Mouse (Mus musculus) midbrain, postnatal 0 days (tissue): ENCODE measurements around the gene Sipa1l3. TPM values are rescaled to one million over a fixed set of nuclear protein-coding genes. Genes with fewer than 3 reads are reported as not detected.

Source experiments
- ATAC-seq: fragments of 200-750 bp; cut with Nextera tagmentation; 2 replicates; pipeline ENCODE4 v1.8.0; 2017; ENCODE audit warnings: moderate number of reproducible peaks, mild to moderate bottlenecking, moderate TSS enrichment, moderate library complexity; ENCODE audit not compliant: low FRiP score
- DNase-seq: peaks from one replicate; pipeline ENCODE4 v3.0.0-alpha.2; 2015; ENCODE audit warnings: low spot score
- H3K27ac ChIP-seq: fragments of 300-500 bp; sonication (generic); 2 replicates; pipeline ENCODE4 v1.5.1; 2014; ENCODE audit warnings: low read depth, mild to moderate bottlenecking, low read length, mixed read lengths
- H3K27me3 ChIP-seq: fragments of 300-500 bp; sonication (generic); 2 replicates; pipeline ENCODE4 v1.6.1; 2014; ENCODE audit warnings: low read length, control low read depth, mixed read lengths; ENCODE audit not compliant: insufficient read depth
- H3K36me3 ChIP-seq: fragments of 300-500 bp; sonication (generic); 2 replicates; pipeline ENCODE4 v1.6.1; 2014; ENCODE audit warnings: low read length, control low read depth, mixed read lengths; ENCODE audit not compliant: insufficient read depth
- H3K4me1 ChIP-seq: fragments of 300-500 bp; sonication (generic); 2 replicates; pipeline ENCODE4 v1.6.1; 2014; ENCODE audit warnings: mild to moderate bottlenecking, control low read depth, antibody characterized with exemption, low read length, mixed read lengths; ENCODE audit not compliant: insufficient read depth
- H3K4me2 ChIP-seq: fragments of 300-500 bp; sonication (generic); 2 replicates; pipeline ENCODE4 v1.6.1; 2014; ENCODE audit warnings: low read depth, mild to moderate bottlenecking, low read length, mixed read lengths; ENCODE audit not compliant: poor library complexity, severe bottlenecking
- H3K4me3 ChIP-seq: fragments of 300-500 bp; sonication (generic); 2 replicates; pipeline ENCODE4 v1.5.1; 2014; ENCODE audit warnings: low read depth, mild to moderate bottlenecking, low read length, moderate library complexity
- H3K9ac ChIP-seq: fragments of 300-500 bp; sonication (generic); replicated peaks from 2 replicates; pipeline ENCODE4 v1.6.1; 2014; ENCODE audit warnings: mild to moderate bottlenecking, low read length, moderate library complexity, mixed read lengths; ENCODE audit not compliant: poor library complexity, severe bottlenecking
- H3K9me3 ChIP-seq: fragments of 300-500 bp; sonication (generic); 2 replicates; pipeline ENCODE4 v1.6.1; 2016; ENCODE audit warnings: low read length, control low read depth
- CTCF ChIP-seq: IDR thresholded peaks from 2 replicates; pipeline ENCODE4 v1.5.1; 2016; ENCODE audit warnings: antibody characterized with exemption, mild to moderate bottlenecking
- WGBS: fragments of 180-500 bp; shearing (Covaris S2); extraction: QIAGEN DNeasy Blood & Tissue Kit; methylation state at CpG from one replicate; pipeline ENCODE4 v1.1.7; 2014; 5-methylcytosine and 5-hydroxymethylcytosine counted together
- polyA plus RNA-seq: library from polyadenylated mRNA; unstranded; fragments of >200 nt; fragmentation: Nextera tagmentation; extraction: Ambion mirVana; gene quantifications from 2 replicates; pipeline ENCODE4 v1.2.1, GENCODE M21; 2015
- total RNA-seq: library from RNA; depleted of rRNA; stranded (reverse); fragments of >200 nt; gene quantifications from 2 replicates; pipeline ENCODE4 v1.2.3, GENCODE M21; 2014

The Sipa1l3 gene
- total and polyA plus RNA-seq, 2 experiments from 2014 or later = 13.9 to 80.7 TPM

- TF ChIP-seq CTCF = no peak
- no peak overlapping the region; the same call in 1 of the 2 replicates for H3K9ac ChIP-seq
- peaks cover 11% of the 10 kb centered on the region; the same call in 1 of the 2 replicates for H3K4me1 ChIP-seq
- H3K27ac ChIP-seq = peak overlapping the region; percentile 92
- DNase-seq (peak; percentile 87), ATAC-seq (peak; percentile 94)
- no peaks in the 10 kb centered on the region for H3K9me3 ChIP-seq
- H3K36me3 ChIP-seq = peaks cover 29% of the 10 kb centered on the region
- no peaks in the 10 kb centered on the region for H3K27me3 ChIP-seq
- no peak overlapping the region for H3K4me3 ChIP-seq
- WGBS = 71% methylated on average over 13 of the region's 13 CpGs
- H3K4me2 ChIP-seq = no peak overlapping the region; the same call in 1 of the 2 replicates
These were observed 151.1 kb downstream of the Sipa1l3 start for GRCm38 (mm10) chr7:29367166-29368003.

GRCm38 (mm10) chr7:29364052-29364451, 154.4 kb downstream of the Sipa1l3 start:
- H3K4me2 ChIP-seq = no peak overlapping the region
- no peak overlapping the region for H3K4me3 ChIP-seq
- H3K9me3 ChIP-seq = no peaks in the 10 kb centered on the region
- WGBS = 13% methylated on average over 4 of the region's 4 CpGs
- ATAC-seq = no peak
- H3K36me3 ChIP-seq = peaks cover 17% of the 10 kb centered on the region
- peak; percentile 52 for DNase-seq
- peaks cover 11% of the 10 kb centered on the region; the same call in 1 of the 2 replicates for H3K4me1 ChIP-seq
- no peak overlapping the region for H3K9ac ChIP-seq
- peak; percentile 82 for TF ChIP-seq CTCF
- no peaks in the 10 kb centered on the region for H3K27me3 ChIP-seq
- no peak overlapping the region for H3K27ac ChIP-seq

- peaks cover 21% of the 10 kb centered on the region for H3K36me3 ChIP-seq
- 89% methylated on average over 13 of the region's 13 CpGs for WGBS
- TF ChIP-seq CTCF = no peak
- DNase-seq = no peak
- no peak overlapping the region for H3K4me2 ChIP-seq
- no peak overlapping the region for H3K9ac ChIP-seq
- ATAC-seq = no peak
- H3K27ac ChIP-seq = no peak overlapping the region
- H3K9me3 ChIP-seq = no peaks in the 10 kb centered on the region
- no peaks in the 10 kb centered on the region for H3K27me3 ChIP-seq
- H3K4me1 ChIP-seq = no peaks in the 10 kb centered on the region
- H3K4me3 ChIP-seq = no peak overlapping the region
These were observed 156.9 kb downstream of the Sipa1l3 start for GRCm38 (mm10) chr7:29361497-29361896.

- H3K36me3 ChIP-seq = peaks cover 43% of the 10 kb centered on the region
- H3K9ac ChIP-seq = no peak overlapping the region
- WGBS = 91% methylated on average over 7 of the region's 8 CpGs
- H3K9me3 ChIP-seq = no peaks in the 10 kb centered on the region
- H3K4me1 ChIP-seq = no peaks in the 10 kb centered on the region
- DNase-seq (no peak), ATAC-seq (no peak)
- H3K4me2 ChIP-seq = no peak overlapping the region
- no peak overlapping the region for H3K4me3 ChIP-seq
- no peaks in the 10 kb centered on the region for H3K27me3 ChIP-seq
- no peak for TF ChIP-seq CTCF
- H3K27ac ChIP-seq = no peak overlapping the region
These were observed 163.0 kb downstream of the Sipa1l3 start for GRCm38 (mm10) chr7:29355406-29355805.

- no peak overlapping the region for H3K27ac ChIP-seq
- no peak for TF ChIP-seq CTCF
- DNase-seq = peak; percentile 42
- H3K9ac ChIP-seq = no peak overlapping the region
- ATAC-seq = no peak
- no peaks in the 10 kb centered on the region for H3K9me3 ChIP-seq
- H3K36me3 ChIP-seq = peaks cover 54% of the 10 kb centered on the region
- H3K4me2 ChIP-seq = no peak overlapping the region
- 81% methylated on average over 8 of the region's 8 CpGs for WGBS
- H3K4me1 ChIP-seq = no peaks in the 10 kb centered on the region
- H3K27me3 ChIP-seq = no peaks in the 10 kb centered on the region
- no peak overlapping the region for H3K4me3 ChIP-seq
These were observed 164.3 kb downstream of the Sipa1l3 start for GRCm38 (mm10) chr7:29354161-29354560.

- Histone ChIP-seq H3K9ac (no peak overlapping the region), H3K36me3 (peaks cover 70% of the 10 kb centered on the region), H3K9me3 (no peaks in the 10 kb centered on the region), H3K4me1 (no peaks in the 10 kb centered on the region), H3K4me3 (no peak overlapping the region), H3K27me3 (no peaks in the 10 kb centered on the region), H3K27ac (no peak overlapping the region), H3K4me2 (no peak overlapping the region)
- DNase-seq = no peak
- no peak for TF ChIP-seq CTCF
- 81% methylated on average over 8 of the region's 8 CpGs for WGBS
- no peak for ATAC-seq
These were observed 166.2 kb downstream of the Sipa1l3 start for GRCm38 (mm10) chr7:29352246-29352645.
